Mouse (Mus musculus) lung, embryonic 15.5 days (tissue): ENCODE data around the gene C530008M17Rik. TPM values are rescaled to one million over a fixed set of nuclear protein-coding genes. Genes with fewer than 3 reads are reported as not detected.

Source experiments
- ATAC-seq: fragments of 200-750 bp; cut with Nextera tagmentation; 2 replicates; pipeline ENCODE4 v1.8.0; 2017; ENCODE audit warnings: moderate number of reproducible peaks, borderline replicate concordance; ENCODE audit not compliant: low FRiP score, low TSS enrichment; ENCODE audit errors: extremely low read depth
- H3K27ac ChIP-seq: fragments of 300-500 bp; sonication (generic); 2 replicates; pipeline ENCODE4 v1.5.1; 2015; ENCODE audit warnings: moderate library complexity, mild to moderate bottlenecking, inconsistent platforms
- H3K27me3 ChIP-seq: fragments of 300-500 bp; sonication (generic); 2 replicates; pipeline ENCODE4 v1.6.1; 2015; ENCODE audit warnings: inconsistent platforms
- H3K36me3 ChIP-seq: fragments of 300-500 bp; sonication (generic); 2 replicates; pipeline ENCODE4 v1.6.1; 2015; ENCODE audit warnings: inconsistent platforms
- H3K4me1 ChIP-seq: fragments of 300-500 bp; sonication (generic); 2 replicates; pipeline ENCODE4 v1.6.1; 2015; ENCODE audit warnings: inconsistent platforms
- H3K4me2 ChIP-seq: fragments of 300-500 bp; sonication (generic); 2 replicates; pipeline ENCODE4 v1.6.1; 2015; ENCODE audit warnings: inconsistent platforms, mild to moderate bottlenecking, moderate library complexity
- H3K4me3 ChIP-seq: fragments of 300-500 bp; sonication (generic); 2 replicates; pipeline ENCODE4 v1.5.1; 2015; ENCODE audit warnings: mild to moderate bottlenecking, inconsistent platforms
- H3K9ac ChIP-seq: fragments of 300-500 bp; sonication (generic); 2 replicates; pipeline ENCODE4 v1.6.1; 2015; ENCODE audit warnings: inconsistent platforms
- H3K9me3 ChIP-seq: fragments of 300-500 bp; sonication (generic); 2 replicates; pipeline ENCODE4 v1.6.1; 2016; ENCODE audit warnings: inconsistent platforms
- WGBS: fragments of 180-500 bp; shearing (Covaris S2); methylation state at CpG from one replicate; pipeline ENCODE4 v1.1.7; 2015; 5-methylcytosine and 5-hydroxymethylcytosine counted together
- polyA plus RNA-seq: library from polyadenylated mRNA; unstranded; fragments of >200 nt; fragmentation: Nextera tagmentation; extraction: Ambion mirVana; gene quantifications from 2 replicates; pipeline ENCODE4 v1.2.1, GENCODE M21; 2015

C530008M17Rik gene
- polyA plus RNA-seq, 1 experiment from 2014 or later = 12.2 TPM

DNA sequence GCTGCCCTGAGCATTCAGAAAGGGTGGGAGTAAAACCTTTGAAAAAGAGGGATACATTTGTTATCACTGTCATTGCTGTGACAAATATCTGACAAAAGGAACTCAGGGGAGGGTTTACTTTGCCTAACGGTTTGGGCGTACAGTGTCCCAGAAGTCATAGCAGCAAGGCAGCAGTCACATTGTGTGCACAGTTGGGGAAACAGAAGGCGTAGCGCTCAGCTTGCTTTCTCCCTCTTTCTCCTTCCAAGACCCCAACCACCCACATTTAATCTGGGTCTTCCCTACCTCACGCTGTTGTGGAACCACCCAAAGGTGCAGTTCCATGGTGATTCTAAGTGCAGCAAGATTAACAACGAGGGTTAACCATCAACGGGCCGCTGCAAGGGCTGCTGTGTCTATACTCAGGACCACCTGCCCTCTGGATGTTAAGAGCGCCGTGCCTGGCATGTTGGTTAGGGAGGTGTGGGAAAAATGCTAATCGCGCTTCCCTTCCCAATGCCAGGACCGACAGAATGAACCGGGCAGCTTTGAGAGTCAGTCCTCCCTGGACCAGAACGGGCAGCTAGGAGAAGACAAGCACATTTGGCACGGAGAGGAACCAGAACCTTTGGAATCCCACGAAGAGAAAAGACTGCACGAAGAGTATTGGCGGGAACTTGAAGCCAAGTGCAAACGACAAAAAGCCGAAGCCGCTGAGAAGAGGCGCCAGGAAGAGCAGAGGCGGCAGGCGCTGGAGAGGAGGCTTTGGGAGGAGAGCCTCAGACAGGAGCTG is 199.7 kb downstream of the C530008M17Rik start:
- H3K27ac ChIP-seq = no peak overlapping the region
- H3K36me3 ChIP-seq = no peaks in the 10 kb centered on the region
- H3K4me1 ChIP-seq = peaks cover 35% of the 10 kb centered on the region
- WGBS = 25% methylated on average over 25 of the region's 25 CpGs
- H3K4me3 ChIP-seq = peak overlapping the region; percentile 40
- H3K4me2 ChIP-seq = peak overlapping the region; percentile 82
- ATAC-seq = no peak
- 0 out of 2 replicates have a peak overlapping the region, but pooled peaks have one; percentile 27 for H3K9ac ChIP-seq
- peaks cover 33% of the 10 kb centered on the region for H3K27me3 ChIP-seq
- H3K9me3 ChIP-seq = no peaks in the 10 kb centered on the region

- Histone ChIP-seq H3K9ac (peak overlapping the region; percentile 27), H3K4me2 (peak overlapping the region; percentile 82), H3K27me3 (peaks cover 33% of the 10 kb centered on the region), H3K4me1 (peaks cover 35% of the 10 kb centered on the region), H3K36me3 (no peaks in the 10 kb centered on the region), H3K27ac (no peak overlapping the region), H3K9me3 (no peaks in the 10 kb centered on the region), H3K4me3 (peak overlapping the region; percentile 40)
- no peak for ATAC-seq
- WGBS = 13% methylated on average over 62 of the region's 62 CpGs
Observed at GRCm38 (mm10) chr5:76857103-76858015, 201.0 kb downstream of the C530008M17Rik start.

GRCm38 (mm10) chr5:76858444-76858843 is 202.1 kb downstream of the C530008M17Rik start:
- Histone ChIP-seq H3K4me3 (no peak overlapping the region), H3K4me1 (peaks cover 35% of the 10 kb centered on the region), H3K27me3 (peaks cover 33% of the 10 kb centered on the region), H3K9ac (no peak overlapping the region), H3K36me3 (no peaks in the 10 kb centered on the region), H3K4me2 (peak overlapping the region; percentile 82; the same call in 1 of the 2 replicates), H3K27ac (no peak overlapping the region), H3K9me3 (no peaks in the 10 kb centered on the region)
- no peak for ATAC-seq
- 74% methylated on average over 13 of the region's 13 CpGs for WGBS

- no peaks in the 10 kb centered on the region for H3K9me3 ChIP-seq
- H3K9ac ChIP-seq = no peak overlapping the region
- H3K4me1 ChIP-seq = no peaks in the 10 kb centered on the region; the same call in 1 of the 2 replicates
- H3K4me3 ChIP-seq = no peak overlapping the region
- 63% methylated on average over 8 of the region's 8 CpGs for WGBS
- H3K36me3 ChIP-seq = peaks cover 13% of the 10 kb centered on the region; the same call in 1 of the 2 replicates
- no peak for ATAC-seq
- H3K27me3 ChIP-seq = no peaks in the 10 kb centered on the region
- H3K4me2 ChIP-seq = no peak overlapping the region
- H3K27ac ChIP-seq = no peak overlapping the region
Observed at GRCm38 (mm10) chr5:76866819-76867218, 210.5 kb downstream of the C530008M17Rik start.

DNA sequence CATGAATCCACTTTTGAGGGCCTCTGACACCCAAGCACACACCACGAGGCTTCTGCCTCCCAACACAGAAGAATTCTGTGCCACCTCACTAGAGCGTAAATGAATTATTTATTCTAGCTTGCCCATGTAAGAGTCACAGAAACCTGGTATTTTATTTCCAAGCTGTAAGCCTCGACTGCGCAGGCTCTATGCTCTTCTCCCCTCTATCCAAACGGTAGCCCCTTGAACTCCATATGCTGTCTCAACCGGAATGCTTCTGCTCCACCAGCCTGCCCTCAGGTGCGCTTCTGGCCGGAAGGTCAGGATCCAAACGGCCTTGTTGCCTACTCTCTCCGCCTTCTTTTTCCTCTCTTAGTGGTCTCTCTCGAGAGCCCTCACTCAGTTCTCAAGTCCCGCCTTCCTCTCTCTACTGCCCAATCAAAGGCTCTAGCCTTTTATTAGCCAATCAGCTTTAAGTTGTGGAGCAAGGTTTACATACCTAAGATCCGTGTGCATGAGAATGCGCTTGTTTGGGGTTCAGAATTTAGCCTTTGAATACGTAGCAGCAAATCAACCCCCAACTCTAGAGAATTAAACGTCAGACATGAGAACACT is 212.5 kb downstream of the C530008M17Rik start:
- H3K27me3 ChIP-seq = no peaks in the 10 kb centered on the region
- no peaks in the 10 kb centered on the region; the same call in 1 of the 2 replicates for H3K4me1 ChIP-seq
- no peak overlapping the region for H3K27ac ChIP-seq
- peaks cover 15% of the 10 kb centered on the region; the same call in 1 of the 2 replicates for H3K36me3 ChIP-seq
- WGBS = 28% methylated on average over 16 of the region's 16 CpGs
- no peaks in the 10 kb centered on the region for H3K9me3 ChIP-seq
- H3K4me2 ChIP-seq = peak overlapping the region; percentile 50
- peak; percentile 76; the same call in 1 of the 2 replicates for ATAC-seq
- H3K4me3 ChIP-seq = peak overlapping the region; percentile 31
- H3K9ac ChIP-seq = 0 out of 2 replicates have a peak overlapping the region, but pooled peaks have one; percentile 0

- Histone ChIP-seq H3K36me3 (peaks cover 15% of the 10 kb centered on the region; the same call in 1 of the 2 replicates), H3K27me3 (no peaks in the 10 kb centered on the region), H3K4me2 (peak overlapping the region; percentile 50), H3K9me3 (no peaks in the 10 kb centered on the region), H3K4me3 (peak overlapping the region; percentile 31), H3K9ac (0 out of 2 replicates have a peak overlapping the region, but pooled peaks have one; percentile 0), H3K4me1 (no peaks in the 10 kb centered on the region; the same call in 1 of the 2 replicates), H3K27ac (no peak overlapping the region)
- WGBS = 66% methylated on average over 6 of the region's 6 CpGs
- ATAC-seq = no peak
Observed at GRCm38 (mm10) chr5:76869553-76869952, 213.2 kb downstream of the C530008M17Rik start.

DNA sequence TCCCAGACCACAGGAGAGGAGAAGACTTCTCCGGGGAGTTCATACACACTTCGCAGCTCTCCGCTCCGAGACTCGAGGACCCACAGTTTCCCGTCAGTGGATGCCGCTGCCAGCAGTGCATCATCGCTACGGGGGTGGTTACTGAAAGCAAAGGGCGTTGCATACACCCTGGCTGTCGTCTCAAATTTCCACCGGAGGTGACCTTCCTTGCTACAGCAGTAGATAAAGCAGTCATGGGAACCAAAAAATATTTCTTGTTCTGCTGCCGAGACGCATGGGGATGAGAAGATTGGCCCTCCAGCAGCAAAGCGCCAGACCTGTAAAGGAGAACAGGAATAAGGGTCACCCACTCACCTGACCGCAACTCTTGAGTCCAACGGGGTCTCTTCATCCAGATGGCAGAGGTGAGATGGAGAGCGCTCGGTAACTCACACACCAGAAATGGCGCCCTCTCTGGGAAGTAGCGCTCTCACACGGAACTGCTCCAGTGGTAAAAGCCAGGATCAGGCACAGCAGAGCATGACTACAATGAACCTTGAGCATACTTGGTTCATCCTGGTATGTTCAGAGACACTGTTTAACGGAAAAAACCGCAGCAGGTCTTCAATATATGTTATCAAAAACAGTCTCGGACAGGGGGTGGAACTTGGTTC is 219.9 kb downstream of the C530008M17Rik start:
- Histone ChIP-seq H3K36me3 (peaks cover 36% of the 10 kb centered on the region), H3K27ac (no peak overlapping the region), H3K9ac (no peak overlapping the region), H3K9me3 (no peaks in the 10 kb centered on the region), H3K4me2 (no peak overlapping the region), H3K4me1 (no peaks in the 10 kb centered on the region), H3K4me3 (no peak overlapping the region), H3K27me3 (no peaks in the 10 kb centered on the region)
- 86% methylated on average over 25 of the region's 25 CpGs for WGBS
- ATAC-seq = no peak

- Histone ChIP-seq H3K4me1 (no peaks in the 10 kb centered on the region), H3K27ac (no peak overlapping the region), H3K4me3 (no peak overlapping the region), H3K36me3 (peaks cover 37% of the 10 kb centered on the region), H3K9ac (no peak overlapping the region), H3K27me3 (no peaks in the 10 kb centered on the region), H3K9me3 (no peaks in the 10 kb centered on the region), H3K4me2 (no peak overlapping the region)
- WGBS = 77% methylated on average over 1 of the region's 1 CpGs
- no peak for ATAC-seq
Observed at GRCm38 (mm10) chr5:76884107-76884506, 227.8 kb downstream of the C530008M17Rik start.

- Histone ChIP-seq H3K36me3 (peaks cover 43% of the 10 kb centered on the region), H3K4me3 (no peak overlapping the region)
- WGBS = 87% methylated on average over 2 of the region's 2 CpGs
Observed at GRCm38 (mm10) chr5:76887011-76887410, 230.7 kb downstream of the C530008M17Rik start.

DNA sequence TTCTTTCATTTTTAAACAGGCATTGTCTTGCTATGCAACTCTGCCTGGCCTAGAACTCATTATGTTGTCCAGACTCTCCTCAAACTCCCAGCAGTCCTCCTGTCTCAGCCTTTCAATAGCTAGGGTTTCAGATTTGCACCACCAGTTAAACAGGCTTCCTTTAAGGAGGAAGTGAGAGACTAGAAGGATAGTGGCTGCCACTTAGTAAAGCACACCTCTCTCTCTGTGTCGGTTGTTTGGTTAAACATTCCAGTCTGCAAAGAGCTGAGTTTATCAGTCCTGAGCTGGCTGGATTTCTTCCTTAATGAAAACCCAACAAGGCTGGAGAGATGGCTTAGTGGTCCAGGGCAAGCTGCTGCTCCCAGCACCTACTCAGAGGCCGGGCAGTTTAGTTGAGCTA is 236.3 kb downstream of the C530008M17Rik start:
- Histone ChIP-seq H3K9me3 (no peaks in the 10 kb centered on the region), H3K4me1 (no peaks in the 10 kb centered on the region), H3K9ac (no peak overlapping the region), H3K36me3 (peaks cover 39% of the 10 kb centered on the region), H3K27ac (peak overlapping the region; percentile 23; the same call in 1 of the 2 replicates), H3K4me3 (no peak overlapping the region), H3K4me2 (no peak overlapping the region), H3K27me3 (no peaks in the 10 kb centered on the region)
- WGBS = 35% methylated on average over 2 of the region's 2 CpGs
- no peak for ATAC-seq

More at GRCm38 (mm10) chr5:76887011-76887410, 230.7 kb downstream of the C530008M17Rik start:
- Histone ChIP-seq H3K4me1 (no peaks in the 10 kb centered on the region), H3K9me3 (no peaks in the 10 kb centered on the region), H3K27ac (no peak overlapping the region), H3K9ac (no peak overlapping the region), H3K4me2 (no peak overlapping the region), H3K27me3 (no peaks in the 10 kb centered on the region)
- ATAC-seq = no peak

DNA sequence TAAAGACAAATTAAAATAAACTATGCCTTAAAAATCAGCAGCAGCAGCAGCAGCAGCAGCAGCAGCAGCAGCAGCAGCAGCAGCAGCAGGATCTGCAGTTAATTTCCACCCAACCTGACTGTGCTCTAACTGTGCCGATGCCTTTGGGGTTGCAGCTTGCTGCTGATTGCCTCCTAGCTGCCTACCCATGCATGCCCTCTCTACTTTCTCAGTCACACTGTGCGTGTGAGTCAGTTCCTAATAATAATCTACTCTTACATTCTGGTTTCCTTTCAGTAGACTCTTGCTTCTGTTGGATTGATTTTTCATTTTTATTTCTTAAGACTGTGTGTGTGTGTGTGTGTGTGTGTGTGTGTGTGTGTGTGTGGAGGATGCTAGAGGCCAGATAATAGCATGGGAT is 236.8 kb downstream of the C530008M17Rik start:
- Histone ChIP-seq H3K27me3 (no peaks in the 10 kb centered on the region), H3K9me3 (no peaks in the 10 kb centered on the region), H3K4me2 (no peak overlapping the region), H3K9ac (no peak overlapping the region), H3K4me3 (no peak overlapping the region), H3K4me1 (no peaks in the 10 kb centered on the region), H3K36me3 (peaks cover 36% of the 10 kb centered on the region), H3K27ac (peak overlapping the region; percentile 23; the same call in 1 of the 2 replicates)
- WGBS = 74% methylated on average over 2 of the region's 2 CpGs
- ATAC-seq = no peak
